Mouse (Mus musculus) natural killer cell, adult 2 months (primary cell): ENCODE results near the gene R3hdml.
A peak's percentile ranks its signal among the peaks of the same experiment; 100 is the strongest.
"Not testable (repeated sequence)": the region's sequence is repeated elsewhere in the genome, so short reads cannot be mapped to it uniquely, and the experiment has no call there.

ENCODE experiments used
- DNase-seq, 2 experiments: peaks; one replicate each; pipeline ENCODE4 v3.0.0; 2022; ENCODE audit warnings: low spot score in 2 of 2

Gene R3hdml

DNA sequence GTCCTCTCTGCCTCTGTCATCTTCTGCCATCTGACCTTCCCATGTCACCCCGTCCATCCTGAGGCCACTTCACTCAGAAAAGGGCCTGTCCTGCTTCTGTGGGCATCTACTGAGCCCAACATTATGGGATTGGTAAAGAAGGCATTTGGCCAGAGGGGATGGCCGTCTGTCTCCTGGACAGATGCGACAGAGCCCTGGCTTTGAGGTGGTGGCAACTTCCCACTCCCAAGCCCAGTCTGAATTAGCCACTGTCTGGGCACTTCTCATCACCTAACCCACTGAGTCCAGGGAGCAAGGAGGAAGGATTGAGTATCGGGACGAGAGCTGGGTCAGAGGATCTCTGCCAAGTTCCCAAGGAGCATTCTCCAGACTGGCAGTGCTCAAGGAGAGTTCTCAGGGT is at the start of gene R3hdml:
Gene R3hdml (plus strand): TSS at position 301 of the 400 bp plus-strand sequence.
- no peak for DNase-seq

DNA sequence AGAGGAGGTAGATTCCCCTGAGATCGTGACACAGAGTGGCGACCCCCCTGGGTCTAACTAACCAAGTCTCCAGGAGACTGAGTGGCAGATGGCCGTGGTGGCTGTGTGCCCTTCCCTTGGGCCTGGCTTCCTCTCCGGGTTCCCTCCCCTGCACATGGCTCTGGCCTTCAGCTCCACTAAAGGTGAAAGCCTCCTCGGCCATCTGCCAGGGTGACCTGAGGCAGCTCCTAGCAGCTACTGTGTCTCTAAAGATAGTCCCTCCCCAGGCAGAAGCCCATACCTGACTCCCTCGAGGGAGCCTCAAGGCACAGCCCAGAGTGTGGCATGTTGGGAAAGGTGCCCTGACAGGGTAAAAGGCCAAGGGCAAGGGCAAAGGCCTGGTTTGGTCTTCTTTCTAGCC is 48.6 kb upstream of the R3hdml start:
- DNase-seq, result no peak

DNA sequence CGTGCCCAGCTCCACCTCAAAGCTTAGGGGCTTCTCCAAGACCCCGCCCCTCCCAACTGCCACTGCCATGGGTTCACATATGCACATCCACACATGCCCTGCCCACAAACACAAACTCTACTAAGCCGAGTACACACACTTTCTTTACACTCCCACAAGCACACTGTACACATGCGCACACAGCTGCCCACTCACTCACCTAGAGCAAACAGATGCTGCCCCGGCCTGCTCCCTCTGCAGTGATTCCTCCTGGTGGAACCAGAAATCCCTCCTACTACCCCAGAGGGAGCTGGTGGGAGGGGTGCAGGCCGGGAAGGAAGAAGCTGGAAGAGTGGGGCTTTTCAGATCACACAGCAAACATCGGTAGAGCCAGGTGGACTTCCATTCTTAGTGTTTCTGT is 48.1 kb upstream of the R3hdml start:
- DNase-seq, result no peak

DNA sequence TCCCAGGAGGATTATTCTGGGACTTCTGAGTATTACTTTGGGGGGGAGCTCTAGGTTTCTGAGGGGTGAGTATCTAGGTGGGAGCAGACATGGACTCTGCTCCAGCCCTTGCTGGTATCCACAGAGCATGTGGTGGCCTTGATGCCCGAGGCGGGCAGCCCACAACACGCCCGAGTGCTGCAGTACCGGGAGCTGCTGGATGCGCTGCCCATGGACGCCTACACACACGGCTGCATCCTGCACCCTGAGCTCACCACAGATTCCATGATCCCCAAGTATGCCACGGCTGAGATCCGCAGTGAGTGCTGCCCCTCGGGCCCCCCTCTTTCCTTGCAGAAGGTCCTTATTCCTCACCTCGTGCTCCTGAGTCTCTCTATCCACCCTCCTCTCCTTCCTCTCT is 44.7 kb upstream of the R3hdml start:
- no peak for DNase-seq

DNA sequence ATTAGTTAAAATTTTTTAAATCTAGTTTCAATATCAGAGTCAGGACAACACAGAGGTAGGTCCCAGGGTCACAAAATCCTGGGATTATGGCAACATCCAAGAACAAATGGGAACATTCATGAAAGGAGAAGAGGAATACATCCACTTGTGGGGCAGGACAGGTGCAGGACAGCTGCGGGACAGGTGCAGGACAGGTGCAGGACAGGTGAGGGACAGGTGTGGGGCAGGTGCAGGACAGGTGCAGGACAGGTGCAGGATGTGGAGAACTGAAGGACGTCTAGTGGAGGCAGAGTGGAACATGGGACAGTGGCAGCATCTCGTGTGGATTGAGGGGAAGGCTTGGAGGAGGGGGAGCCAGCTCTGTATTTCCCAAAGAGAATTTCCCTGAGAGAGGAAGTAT is 42.8 kb upstream of the R3hdml start:
- no peak for DNase-seq

DNA sequence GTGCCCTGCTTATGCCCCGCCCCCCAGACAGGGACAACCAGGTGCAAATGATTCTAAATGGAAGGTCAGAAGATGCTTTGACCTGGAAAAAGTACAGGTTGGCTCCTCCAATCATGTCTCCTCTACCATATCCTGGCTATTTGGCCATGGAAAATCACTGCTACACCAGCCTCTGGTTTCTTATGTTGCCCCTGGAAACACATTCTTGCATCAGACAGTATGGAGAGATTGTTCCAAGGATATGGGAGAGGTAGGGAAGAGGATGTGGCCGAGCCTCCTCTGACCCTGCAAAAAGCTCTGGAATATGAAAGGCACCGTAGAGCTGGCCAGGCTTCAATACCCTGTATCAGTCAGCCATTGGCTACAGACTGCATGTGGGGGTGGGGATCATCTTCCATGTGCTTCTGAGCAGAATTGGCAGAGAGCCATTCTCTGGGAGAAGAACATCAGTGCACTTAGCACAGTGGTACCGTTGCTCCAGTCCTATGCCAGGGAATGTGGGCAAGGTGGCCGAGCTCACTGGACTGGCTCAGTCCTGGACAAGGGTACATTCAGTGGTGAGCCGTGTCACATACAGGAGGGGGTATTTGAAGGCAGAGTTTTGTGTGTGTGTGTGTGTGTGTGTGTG is 41.3 kb upstream of the R3hdml start:
- DNase-seq, result no peak

DNA sequence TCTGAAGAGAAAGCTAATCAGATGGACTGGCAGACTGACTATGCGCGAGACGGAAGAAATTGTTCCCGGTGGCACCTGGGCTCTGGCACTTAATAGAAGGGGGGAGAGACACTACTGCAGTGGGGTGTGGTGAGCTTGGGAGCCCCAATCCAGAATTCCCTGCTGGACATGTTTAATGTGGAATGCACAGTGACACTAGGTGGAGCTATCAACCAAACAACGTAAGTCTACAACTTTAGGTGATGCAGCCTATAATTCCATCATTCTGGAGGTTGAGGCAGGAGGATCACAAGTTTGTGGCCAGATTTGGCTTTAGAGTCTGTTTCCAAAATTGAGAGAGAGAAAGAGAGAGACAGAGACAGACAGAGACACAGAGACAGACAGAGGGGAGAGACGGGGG is 39.4 kb upstream of the R3hdml start:
- no peak for DNase-seq

DNA sequence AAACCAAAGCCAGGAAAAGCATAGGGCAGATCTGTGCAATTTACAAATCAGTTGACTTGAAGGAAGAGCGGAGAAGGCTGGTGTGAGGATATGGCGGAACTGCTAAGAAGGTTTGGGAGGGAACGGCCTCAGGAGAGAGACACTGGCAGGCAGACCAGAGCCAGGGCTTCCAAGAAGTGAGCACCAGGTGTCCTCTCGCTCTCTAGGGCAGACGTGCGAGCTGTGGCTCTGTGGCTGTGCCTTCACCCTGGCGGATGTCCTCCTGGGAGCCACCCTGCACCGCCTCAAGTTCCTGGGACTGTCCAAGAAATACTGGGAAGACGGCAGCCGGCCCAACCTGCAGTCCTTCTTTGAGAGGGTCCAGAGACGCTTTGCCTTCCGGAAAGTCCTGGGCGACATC is 38.7 kb upstream of the R3hdml start:
- no peak for DNase-seq

DNA sequence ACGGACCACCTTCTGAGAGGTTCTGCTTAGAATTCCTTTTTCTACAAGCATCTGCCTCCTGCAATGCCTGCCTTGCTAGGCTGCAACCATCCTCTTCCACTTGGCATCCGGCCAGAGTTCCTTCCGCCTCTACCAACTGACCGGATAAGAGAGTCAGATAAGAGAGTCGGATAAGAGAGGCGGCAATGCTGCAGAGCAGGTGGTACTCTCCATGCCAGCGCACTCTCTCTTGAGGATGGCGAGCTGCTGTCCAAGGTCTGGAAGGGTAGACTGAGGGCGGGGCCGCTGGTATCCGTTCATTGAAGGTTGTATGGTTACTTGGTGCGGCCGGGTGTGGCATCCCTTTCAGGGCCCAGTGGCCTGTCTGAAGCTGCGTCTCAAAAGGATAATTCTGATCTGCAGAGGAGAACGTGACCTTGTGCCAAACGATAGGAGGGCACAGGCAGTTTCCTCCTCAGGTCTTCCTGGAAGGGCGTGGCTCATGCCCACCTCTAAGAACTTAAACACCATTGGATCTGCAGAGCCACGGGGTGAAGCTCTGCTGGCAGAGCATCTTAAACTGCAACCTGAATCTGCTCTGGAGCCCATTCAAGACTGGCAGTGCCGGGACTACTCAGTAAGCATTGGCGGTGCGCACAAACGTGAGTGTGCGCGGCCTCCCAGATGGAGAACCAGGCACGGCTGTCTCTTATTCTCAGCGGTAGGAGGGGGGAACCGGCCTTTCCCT is 33.4 kb upstream of the R3hdml start:
- no peak for DNase-seq

DNA sequence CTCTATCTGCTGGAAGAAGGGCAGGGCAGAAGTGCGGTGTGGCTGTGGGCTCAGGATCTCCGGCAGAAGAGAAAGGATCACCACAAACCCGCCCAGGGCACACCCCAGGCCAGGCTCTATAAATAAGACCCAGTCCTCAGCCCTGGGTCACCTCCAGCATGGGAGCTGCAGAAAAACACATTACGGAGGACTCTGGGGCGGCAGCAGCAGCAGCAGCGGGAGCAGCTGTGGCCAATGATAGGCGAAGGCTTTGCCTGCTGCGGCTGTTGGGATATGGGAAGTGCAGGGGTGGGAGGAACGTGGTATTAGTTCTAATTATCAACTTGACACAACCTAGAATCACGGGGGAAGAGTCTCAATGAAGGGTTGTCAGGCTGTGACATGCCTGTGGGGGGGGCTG is 32.7 kb upstream of the R3hdml start:
- DNase-seq, result no peak

DNA sequence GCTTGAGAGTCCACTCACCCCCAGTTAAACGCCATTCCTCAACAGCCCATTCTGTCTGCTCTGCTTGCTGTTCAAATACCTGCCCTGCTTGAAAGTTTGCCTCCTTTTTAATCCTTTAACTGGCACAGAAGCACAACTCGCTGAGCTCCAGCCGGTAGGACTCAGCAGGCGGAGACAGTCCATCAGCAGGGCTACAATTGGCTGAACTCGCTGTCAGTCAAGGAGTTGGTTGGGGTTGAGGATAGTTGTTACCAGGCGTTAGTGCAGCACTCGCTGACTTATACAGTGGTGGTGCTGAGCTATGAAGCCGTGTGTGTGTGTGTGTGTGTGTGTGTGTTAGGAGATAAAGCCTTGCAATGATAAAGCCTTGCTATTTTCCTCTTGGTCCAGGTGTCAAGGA is 31.5 kb upstream of the R3hdml start:
- no peak for DNase-seq

DNA sequence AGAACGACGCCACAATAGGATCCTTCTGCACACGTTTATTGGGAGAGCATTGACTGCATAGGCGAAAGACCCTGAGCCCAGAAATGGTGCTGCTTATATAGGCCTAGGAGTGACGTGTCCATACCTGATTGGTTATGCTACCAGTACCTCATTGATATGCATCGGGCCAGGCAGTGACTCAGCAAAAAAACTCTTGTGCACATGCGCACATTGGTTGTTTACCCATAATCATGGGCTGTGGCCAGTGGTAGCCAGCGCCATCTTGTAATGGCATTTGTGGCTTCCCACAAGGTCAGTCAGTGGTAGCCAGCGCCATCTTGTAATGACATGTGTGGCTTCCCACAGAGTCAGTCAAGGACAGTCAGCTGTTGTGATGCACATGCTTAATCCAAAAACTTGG is 30.8 kb upstream of the R3hdml start:
- not testable (repeated sequence) for DNase-seq

DNA sequence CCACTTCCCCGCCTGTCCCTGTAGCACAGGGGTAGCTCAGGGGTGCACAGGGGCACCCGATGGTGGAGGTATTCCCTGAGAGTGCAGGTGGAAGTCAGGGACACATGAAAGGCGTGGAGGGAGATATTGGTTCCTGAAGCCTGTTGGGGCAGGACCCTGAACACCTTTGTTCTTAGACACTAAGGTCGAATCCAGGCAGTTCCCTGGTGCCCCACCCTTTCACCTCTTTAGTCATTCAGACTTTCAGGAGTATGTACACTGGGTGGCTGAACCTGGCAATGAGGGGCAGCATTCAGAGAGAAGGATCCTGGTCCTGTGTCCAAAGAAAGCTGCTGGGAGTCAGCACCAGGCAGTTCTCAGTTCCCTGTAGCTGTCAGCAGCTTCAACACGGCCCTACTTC is 29.7 kb upstream of the R3hdml start:
- DNase-seq, result no peak

DNA sequence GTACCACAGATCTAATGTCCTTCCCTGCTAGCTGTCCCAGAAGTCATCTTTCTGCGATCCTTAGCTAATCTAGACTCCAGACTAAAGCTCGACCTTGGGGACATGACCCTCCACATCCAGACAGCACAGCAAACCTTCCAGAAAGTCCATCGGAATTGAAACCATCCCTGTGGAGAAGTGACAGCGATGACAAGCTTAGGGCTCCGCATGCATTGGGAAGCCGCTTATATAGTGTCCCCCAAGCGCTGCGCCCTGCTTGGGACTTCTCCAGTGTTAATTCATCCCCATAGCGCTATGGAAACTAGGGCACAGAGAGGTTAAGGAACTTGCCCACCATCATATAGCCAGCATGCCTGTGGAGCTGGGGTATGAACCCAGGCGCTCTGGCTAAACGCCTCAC is 29.3 kb upstream of the R3hdml start:
- DNase-seq, result no peak

DNA sequence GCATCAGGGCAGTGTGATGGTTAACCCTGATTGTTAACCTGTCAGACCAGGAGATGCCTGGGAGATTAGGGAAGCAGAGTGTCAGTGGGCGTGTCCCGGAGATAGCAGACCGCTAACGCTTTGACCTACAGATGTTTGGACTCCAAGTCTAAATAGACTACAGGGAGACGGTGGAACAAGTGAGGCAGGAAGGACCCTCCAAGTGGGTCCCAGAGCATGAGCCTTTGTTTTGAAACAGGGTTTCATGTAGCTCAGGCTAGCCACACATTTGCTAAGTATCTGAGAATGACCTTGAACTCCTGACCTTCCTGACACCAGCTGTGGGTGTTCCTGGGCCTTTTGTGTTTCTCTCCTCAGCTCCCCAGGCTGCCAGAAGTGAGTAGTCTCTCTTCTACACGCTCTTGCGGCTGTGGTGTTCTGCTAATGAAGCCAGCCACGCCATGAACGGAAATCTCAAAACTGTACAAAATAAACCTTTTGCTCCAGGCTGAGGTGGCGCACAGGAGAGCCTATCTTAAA is 28.8 kb upstream of the R3hdml start:
- no peak for DNase-seq

DNA sequence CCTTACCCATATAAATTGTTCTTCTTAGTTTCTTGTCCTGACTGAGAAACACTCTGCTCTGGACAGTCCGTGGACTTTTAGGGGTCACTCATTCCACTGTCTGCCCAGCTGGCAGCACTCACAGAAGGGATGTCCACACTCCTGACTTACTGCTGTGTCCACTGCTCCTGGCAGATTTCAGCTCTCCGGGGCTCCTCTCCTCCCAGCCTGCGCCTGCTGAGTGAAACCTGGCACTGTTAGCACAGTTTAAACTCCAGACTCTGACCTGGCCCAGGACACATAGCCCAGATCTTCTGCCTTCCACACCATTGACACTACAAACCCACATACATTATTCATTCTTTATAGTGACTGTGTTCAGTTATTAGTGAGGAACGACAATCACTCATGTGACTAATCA is 28.1 kb upstream of the R3hdml start:
- DNase-seq, result no peak

DNA sequence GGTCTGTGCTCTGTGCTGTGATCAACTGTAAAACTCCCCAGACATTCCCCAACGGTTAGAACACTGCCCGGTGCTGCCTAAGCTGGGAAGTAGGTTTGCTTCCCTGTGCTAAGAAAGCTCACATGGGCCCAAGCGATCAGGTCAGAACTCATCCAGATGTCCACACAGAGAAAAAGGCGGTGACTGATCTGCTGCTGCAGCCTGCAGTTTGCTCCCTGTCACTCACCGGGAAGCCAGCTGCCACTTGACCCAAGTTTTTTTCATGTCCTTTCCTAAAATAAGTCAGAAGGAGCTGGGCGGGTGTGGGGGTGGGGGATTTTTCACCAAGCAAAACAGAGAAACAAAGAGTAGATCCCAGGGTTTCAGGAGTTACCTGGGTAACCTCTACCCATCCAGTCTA is 27.6 kb upstream of the R3hdml start:
- DNase-seq, result no peak

DNA sequence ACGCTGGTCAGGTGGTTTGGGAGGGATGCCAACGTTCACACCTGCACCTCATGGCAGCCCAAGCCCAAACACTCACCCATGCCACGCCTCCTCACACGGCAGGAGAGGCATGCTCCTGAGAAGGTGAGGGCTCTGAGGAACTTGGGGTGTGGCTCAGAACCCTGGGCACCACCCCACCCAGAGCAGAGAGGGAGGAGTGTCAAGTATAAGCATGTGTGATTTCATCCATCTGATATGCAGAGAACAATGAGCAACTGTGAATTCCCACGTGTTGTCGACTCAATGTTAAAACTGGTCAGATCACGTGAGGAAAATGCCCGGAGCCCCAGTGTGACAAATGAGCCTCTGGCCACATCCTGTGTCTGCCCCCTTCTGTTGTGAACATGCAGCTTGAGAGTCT is 25.3 kb upstream of the R3hdml start:
- DNase-seq, result peak; percentile 52 to 79

DNA sequence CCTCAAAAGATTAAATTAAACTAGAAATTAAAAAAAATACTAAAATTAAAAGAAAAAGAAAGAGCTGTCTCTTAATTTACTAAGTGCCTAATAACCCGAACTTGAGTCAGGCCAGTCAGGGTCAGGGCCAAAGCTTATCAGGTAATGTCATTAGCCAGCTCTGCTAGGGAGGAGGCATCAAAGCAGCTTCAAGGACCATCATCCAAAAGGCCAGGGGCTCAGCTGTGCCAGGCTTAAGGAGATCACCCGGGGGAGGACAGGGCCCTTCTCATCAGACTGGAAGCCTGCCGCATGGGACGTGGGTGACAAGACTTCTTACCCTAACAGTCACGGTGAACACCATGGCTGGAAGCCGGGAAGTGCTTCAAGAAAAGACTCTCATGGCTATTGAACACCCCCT is 24.5 kb upstream of the R3hdml start:
- DNase-seq, result no peak

DNA sequence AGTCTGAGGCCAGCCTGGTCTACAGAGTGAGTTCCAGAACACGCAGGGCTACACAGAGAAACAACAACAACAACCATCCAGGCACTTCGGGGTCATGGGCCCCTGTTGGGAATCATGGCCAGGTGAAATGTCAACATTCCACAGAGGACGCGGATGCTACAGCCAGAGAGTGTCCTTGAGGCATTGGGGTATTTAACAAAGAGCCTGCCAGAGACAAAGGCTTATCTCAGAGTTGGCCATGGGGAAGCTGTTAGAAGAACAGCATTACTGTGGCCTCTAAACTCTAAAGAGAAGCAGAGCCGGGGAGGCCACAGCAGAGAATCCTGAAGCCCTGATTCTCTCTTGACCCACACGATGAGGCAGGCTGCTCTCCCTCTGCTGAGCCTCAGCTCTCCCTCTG is 23.3 kb upstream of the R3hdml start:
- DNase-seq, result no peak

DNA sequence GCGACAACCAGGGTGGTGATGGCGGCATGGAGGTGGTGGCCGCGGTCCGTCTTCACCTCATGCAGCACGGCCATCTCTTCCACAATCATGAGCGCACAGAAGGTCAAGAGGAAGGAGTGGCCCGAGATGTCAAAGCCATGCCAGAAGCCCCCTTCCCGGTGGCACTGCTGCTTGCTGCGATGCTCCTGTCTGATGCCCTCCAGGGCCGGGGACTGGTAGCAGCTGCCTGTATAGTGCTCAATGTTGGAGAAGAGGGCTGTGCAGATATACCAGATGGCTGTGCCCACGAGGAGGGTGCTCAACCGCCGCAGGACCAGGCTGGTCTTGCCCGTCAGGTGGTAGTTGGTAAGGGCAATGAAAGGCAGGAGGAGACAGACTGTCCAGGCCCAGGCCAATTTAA is 22.4 kb upstream of the R3hdml start:
- no peak for DNase-seq

DNA sequence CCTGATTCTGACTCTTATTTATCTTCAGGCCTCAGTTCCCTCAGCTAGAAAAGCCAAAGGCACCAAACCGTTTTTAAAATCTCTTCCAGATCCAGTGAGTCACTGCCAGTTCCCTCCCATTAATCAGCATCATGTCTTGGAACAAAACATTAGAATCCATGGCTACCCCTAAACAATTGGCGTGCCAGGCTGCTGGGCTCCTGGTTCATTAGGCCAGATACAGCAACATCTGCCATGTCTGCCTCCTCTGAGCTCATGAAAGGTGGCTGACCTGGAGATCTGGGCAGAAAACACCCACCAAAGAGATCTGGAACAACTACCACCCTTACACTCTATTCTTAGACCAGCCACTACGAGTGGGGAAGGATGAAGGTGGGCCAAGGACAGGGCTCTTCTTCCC is 21.0 kb upstream of the R3hdml start:
- no peak for DNase-seq

DNA sequence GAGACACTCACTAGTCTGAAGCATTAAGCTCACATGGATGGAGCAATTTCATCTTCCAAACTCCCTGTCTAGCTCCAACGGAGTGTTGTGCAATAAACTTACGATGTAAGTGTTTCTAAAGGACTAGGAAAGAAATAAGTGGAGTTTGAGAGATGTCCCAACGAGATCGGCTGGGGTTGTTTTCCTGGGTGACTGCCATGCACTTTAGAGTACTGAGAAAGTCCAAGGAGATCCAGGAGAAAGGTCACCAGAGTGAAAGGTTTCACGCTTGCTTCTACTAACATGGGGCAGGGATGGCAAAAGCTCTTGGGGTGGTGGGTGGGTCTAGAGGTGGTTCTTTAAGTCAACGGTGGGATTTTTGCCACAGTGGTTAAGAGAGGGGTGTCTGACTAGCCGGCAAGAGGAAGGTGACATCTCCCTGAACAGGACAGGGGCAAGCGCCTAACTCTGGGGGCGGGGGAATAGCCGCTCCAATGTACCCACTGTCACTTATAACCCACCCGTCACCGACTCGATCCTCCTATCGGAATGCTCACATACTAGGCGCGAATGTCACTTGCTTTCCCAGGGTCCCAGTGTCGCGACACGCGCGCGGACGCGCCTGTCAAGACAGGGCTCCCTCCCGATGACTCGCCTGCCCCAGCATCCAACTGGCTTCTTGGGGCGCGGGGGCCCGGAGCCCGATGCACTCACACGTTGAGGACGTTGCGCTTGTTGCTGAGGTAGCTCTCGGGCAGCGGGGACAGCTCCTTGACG is 20.2 kb upstream of the R3hdml start:
- no peak for DNase-seq
